Mouse (Mus musculus): Measurements from ENCODE around the gene Tbl1xr1. TPM values are rescaled to one million over a fixed set of nuclear protein-coding genes. Genes with fewer than 3 reads are reported as not detected.

Gene Tbl1xr1
- polyA plus RNA-seq (2015; fragmentation: Nextera tagmentation; extraction: Ambion mirVana), result 18.9 and 20.9 TPM in 2 replicates

- Histone ChIP-seq H3K9ac (peak within 1 kb of the TSS; percentile 95), H3K36me3 (no peaks in the 10 kb centered on the region), H3K4me3 (replicated peaks) (peak within 1 kb of the TSS; percentile 91), H3K27me3 (replicated peaks) (no peaks in the 10 kb centered on the region), H3K4me2 (peak within 1 kb of the TSS; percentile 75), H3K9me3 (no peaks in the 10 kb centered on the region), H3K27ac (peak within 1 kb of the TSS; percentile 97), H3K4me1 (peaks cover 13% of the 10 kb centered on the region; the same call in 1 of the 2 replicates)
- ATAC-seq (ENCODE audit: insufficient read depth, low FRiP score, low read depth), result peak; percentile 88
- under 1% methylated on average over 20 of the region's 46 CpGs for WGBS
Observed at GRCm38 (mm10) chr3:22076561-22076935, at the start of gene Tbl1xr1. TSS of gene Tbl1xr1 (plus strand) at chr3:22076652.

- no peak overlapping the region for H3K9ac ChIP-seq
- H3K4me3 ChIP-seq (replicated peaks), result no peak overlapping the region
- no peaks in the 10 kb centered on the region for H3K36me3 ChIP-seq
- H3K4me2 ChIP-seq, result no peak overlapping the region
- no peaks in the 10 kb centered on the region for H3K27me3 ChIP-seq (replicated peaks)
- no peak for ATAC-seq (ENCODE audit: insufficient read depth, low FRiP score, low read depth)
- no peaks in the 10 kb centered on the region for H3K9me3 ChIP-seq
- no peak overlapping the region for H3K27ac ChIP-seq
- 63% methylated on average over 4 of the region's 4 CpGs for WGBS
- no peaks in the 10 kb centered on the region for H3K4me1 ChIP-seq
Observed at GRCm38 (mm10) chr3:22038004-22038403, 38.4 kb upstream of the Tbl1xr1 start.

GRCm38 (mm10) chr3:22039036-22039795, 37.2 kb upstream of the Tbl1xr1 start:
- no peak overlapping the region for H3K4me3 ChIP-seq (replicated peaks)
- no peak for ATAC-seq (ENCODE audit: insufficient read depth, low FRiP score, low read depth)
- WGBS, result 85% methylated on average over 8 of the region's 8 CpGs

GRCm38 (mm10) chr3:22040627-22041026, 35.8 kb upstream of the Tbl1xr1 start:
- no peak for ATAC-seq (ENCODE audit: insufficient read depth, low FRiP score, low read depth)
- no peak overlapping the region for H3K4me2 ChIP-seq
- H3K4me1 ChIP-seq, result no peaks in the 10 kb centered on the region
- H3K9me3 ChIP-seq, result no peaks in the 10 kb centered on the region
- no peak overlapping the region for H3K4me3 ChIP-seq (replicated peaks)
- 84% methylated on average over 6 of the region's 6 CpGs for WGBS
- H3K27me3 ChIP-seq (replicated peaks), result no peaks in the 10 kb centered on the region
- H3K27ac ChIP-seq, result no peak overlapping the region
- H3K36me3 ChIP-seq, result no peaks in the 10 kb centered on the region
- no peak overlapping the region for H3K9ac ChIP-seq

More at GRCm38 (mm10) chr3:22039036-22039795, 37.2 kb upstream of the Tbl1xr1 start:
- H3K27ac ChIP-seq, result no peak overlapping the region
- no peak overlapping the region for H3K9ac ChIP-seq
- no peak overlapping the region for H3K4me2 ChIP-seq
- no peaks in the 10 kb centered on the region for H3K36me3 ChIP-seq
- H3K27me3 ChIP-seq (replicated peaks), result no peaks in the 10 kb centered on the region
- H3K9me3 ChIP-seq, result no peaks in the 10 kb centered on the region
- no peaks in the 10 kb centered on the region for H3K4me1 ChIP-seq

- Histone ChIP-seq H3K36me3 (no peaks in the 10 kb centered on the region), H3K9me3 (no peaks in the 10 kb centered on the region), H3K4me2 (no peak overlapping the region), H3K9ac (no peak overlapping the region), H3K4me1 (no peaks in the 10 kb centered on the region), H3K27me3 (replicated peaks) (no peaks in the 10 kb centered on the region), H3K27ac (no peak overlapping the region), H3K4me3 (replicated peaks) (no peak overlapping the region)
- WGBS, result 88% methylated on average over 14 of the region's 14 CpGs
- ATAC-seq (ENCODE audit: insufficient read depth, low FRiP score, low read depth), result no peak
Observed at GRCm38 (mm10) chr3:22047203-22047602, 29.2 kb upstream of the Tbl1xr1 start.

- no peak overlapping the region for H3K4me3 ChIP-seq (replicated peaks)
- no peak for ATAC-seq (ENCODE audit: insufficient read depth, low FRiP score, low read depth)
- no peaks in the 10 kb centered on the region for H3K36me3 ChIP-seq
- 60% methylated on average over 4 of the region's 4 CpGs for WGBS
- H3K27me3 ChIP-seq (replicated peaks), result no peaks in the 10 kb centered on the region
- H3K9ac ChIP-seq, result no peak overlapping the region
- H3K4me2 ChIP-seq, result no peak overlapping the region
- no peaks in the 10 kb centered on the region for H3K4me1 ChIP-seq
- H3K9me3 ChIP-seq, result no peaks in the 10 kb centered on the region
- no peak overlapping the region for H3K27ac ChIP-seq
Observed at GRCm38 (mm10) chr3:22056664-22057328, 19.7 kb upstream of the Tbl1xr1 start.

- no peak for ATAC-seq (ENCODE audit: insufficient read depth, low FRiP score, low read depth)
- no peak overlapping the region for H3K4me2 ChIP-seq
- 85% methylated on average over 7 of the region's 7 CpGs for WGBS
Observed at GRCm38 (mm10) chr3:22058206-22058804, 18.1 kb upstream of the Tbl1xr1 start.

GRCm38 (mm10) chr3:22061163-22061562, 15.3 kb upstream of the Tbl1xr1 start:
- no peak for ATAC-seq (ENCODE audit: insufficient read depth, low FRiP score, low read depth)
- H3K9me3 ChIP-seq, result no peaks in the 10 kb centered on the region

More at GRCm38 (mm10) chr3:22058206-22058804, 18.1 kb upstream of the Tbl1xr1 start:
- Histone ChIP-seq H3K36me3 (no peaks in the 10 kb centered on the region), H3K9me3 (no peaks in the 10 kb centered on the region), H3K27ac (no peak overlapping the region), H3K9ac (no peak overlapping the region), H3K4me3 (replicated peaks) (no peak overlapping the region), H3K4me1 (no peaks in the 10 kb centered on the region), H3K27me3 (replicated peaks) (no peaks in the 10 kb centered on the region)

GRCm38 (mm10) chr3:22068621-22069020, 7.8 kb upstream of the Tbl1xr1 start:
- H3K4me1 ChIP-seq, result no peaks in the 10 kb centered on the region
- H3K4me3 ChIP-seq (replicated peaks), result no peak overlapping the region
- H3K36me3 ChIP-seq, result no peaks in the 10 kb centered on the region
- H3K9ac ChIP-seq, result no peak overlapping the region
- H3K27ac ChIP-seq, result no peak overlapping the region
- H3K4me2 ChIP-seq, result no peak overlapping the region
- H3K27me3 ChIP-seq (replicated peaks), result no peaks in the 10 kb centered on the region
- no peak for ATAC-seq (ENCODE audit: insufficient read depth, low FRiP score, low read depth)
- 78% methylated on average over 5 of the region's 5 CpGs for WGBS
- no peaks in the 10 kb centered on the region for H3K9me3 ChIP-seq

More at GRCm38 (mm10) chr3:22061163-22061562, 15.3 kb upstream of the Tbl1xr1 start:
- Histone ChIP-seq H3K27ac (no peak overlapping the region), H3K27me3 (replicated peaks) (no peaks in the 10 kb centered on the region), H3K4me2 (no peak overlapping the region), H3K4me1 (no peaks in the 10 kb centered on the region), H3K36me3 (no peaks in the 10 kb centered on the region), H3K9ac (no peak overlapping the region), H3K4me3 (replicated peaks) (no peak overlapping the region)
- WGBS, result 86% methylated on average over 4 of the region's 4 CpGs

GRCm38 (mm10) chr3:22073916-22074315, 2.5 kb upstream of the Tbl1xr1 start:
- Histone ChIP-seq H3K9ac (no peak overlapping the region), H3K27ac (no peak overlapping the region), H3K27me3 (replicated peaks) (no peaks in the 10 kb centered on the region), H3K4me2 (no peak overlapping the region), H3K4me1 (peaks cover 8% of the 10 kb centered on the region; the same call in 1 of the 2 replicates), H3K36me3 (no peaks in the 10 kb centered on the region), H3K9me3 (no peaks in the 10 kb centered on the region), H3K4me3 (replicated peaks) (no peak overlapping the region)
- 83% methylated on average over 1 of the region's 1 CpGs for WGBS
- no peak for ATAC-seq (ENCODE audit: insufficient read depth, low FRiP score, low read depth)

GRCm38 (mm10) chr3:22074591-22075294, 1.7 kb upstream of the Tbl1xr1 start:
- Histone ChIP-seq H3K4me3 (replicated peaks) (peak overlapping the region; percentile 91), H3K4me2 (peak overlapping the region; percentile 75), H3K9me3 (no peaks in the 10 kb centered on the region), H3K9ac (no peak overlapping the region), H3K27ac (no peak overlapping the region; the same call in 1 of the 2 replicates), H3K27me3 (replicated peaks) (no peaks in the 10 kb centered on the region), H3K4me1 (peaks cover 13% of the 10 kb centered on the region; the same call in 1 of the 2 replicates), H3K36me3 (no peaks in the 10 kb centered on the region)
- WGBS, result 30% methylated on average over 11 of the region's 11 CpGs
- no peak for ATAC-seq (ENCODE audit: insufficient read depth, low FRiP score, low read depth)

All from stomach, embryonic 15.5 days (tissue).